Mouse (Mus musculus) kidney, embryonic 15.5 days (tissue): ENCODE measurements at regions not wholly inside any gene's neighbourhood (a gene's known extent, or its start where the extent isn't known, plus 50 kb on each side); places are given as distances from the start of the nearest gene placed in this dataset.

ENCODE experiments used
- ATAC-seq: fragments of 200-750 bp; cut with Nextera tagmentation; replicated peaks from 2 replicates; pipeline ENCODE4 v1.8.0; 2017; ENCODE audit warnings: moderate TSS enrichment; ENCODE audit not compliant: low FRiP score
- H3K27ac ChIP-seq: fragments of 300-500 bp; sonication (generic); 2 replicates; pipeline ENCODE4 v1.5.1; 2015; ENCODE audit warnings: mild to moderate bottlenecking, inconsistent platforms
- H3K27me3 ChIP-seq: fragments of 300-500 bp; sonication (generic); 2 replicates; pipeline ENCODE4 v1.6.1; 2015; ENCODE audit warnings: inconsistent platforms
- H3K36me3 ChIP-seq: fragments of 300-500 bp; sonication (generic); 2 replicates; pipeline ENCODE4 v1.6.1; 2015; ENCODE audit warnings: inconsistent platforms
- H3K4me1 ChIP-seq: fragments of 300-500 bp; sonication (generic); 2 replicates; pipeline ENCODE4 v1.6.1; 2015; ENCODE audit warnings: inconsistent platforms
- H3K4me2 ChIP-seq: fragments of 300-500 bp; sonication (generic); 2 replicates; pipeline ENCODE4 v1.6.1; 2015; ENCODE audit warnings: moderate library complexity, mild to moderate bottlenecking, inconsistent platforms
- H3K4me3 ChIP-seq: fragments of 300-500 bp; sonication (generic); replicated peaks from 2 replicates; pipeline ENCODE4 v1.5.1; 2015; ENCODE audit warnings: mild to moderate bottlenecking, inconsistent platforms
- H3K9ac ChIP-seq: fragments of 300-500 bp; sonication (generic); 2 replicates; pipeline ENCODE4 v1.6.1; 2015; ENCODE audit warnings: mild to moderate bottlenecking, inconsistent platforms
- H3K9me3 ChIP-seq: fragments of 300-500 bp; sonication (generic); replicated peaks from 2 replicates; pipeline ENCODE4 v1.6.1; 2016; ENCODE audit warnings: inconsistent platforms
- WGBS: fragments of 180-500 bp; shearing (Covaris S2); methylation state at CpG from one replicate; pipeline ENCODE4 v1.1.7; 2015; ENCODE audit warnings: mixed read lengths; 5-methylcytosine and 5-hydroxymethylcytosine counted together

DNA sequence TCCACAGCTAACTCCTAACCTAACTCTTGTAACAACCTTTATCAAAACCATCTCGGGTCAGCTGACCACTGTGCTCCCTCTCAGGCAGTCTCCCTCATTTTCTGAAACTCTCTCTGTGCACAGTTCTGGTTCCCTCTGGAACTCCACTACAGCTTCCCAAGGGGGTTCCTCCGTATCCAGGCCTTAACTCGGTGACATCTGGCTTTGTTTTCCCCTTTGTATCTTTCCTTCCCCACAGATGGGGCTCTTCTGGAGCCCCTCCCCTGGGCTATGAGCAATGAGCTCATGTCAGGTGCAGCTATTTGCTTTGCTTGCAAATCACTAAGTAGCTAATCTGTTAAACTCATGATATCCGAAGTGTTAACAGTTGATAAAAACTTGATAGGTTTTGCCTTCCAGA lies 535.6 kb downstream of the Slc4a3 start:
- ATAC-seq = no peak
- Histone ChIP-seq H3K27me3 (no peaks in the 10 kb centered on the region), H3K9ac (no peak overlapping the region), H3K4me2 (no peak overlapping the region), H3K9me3 (no peaks in the 10 kb centered on the region), H3K4me1 (no peaks in the 10 kb centered on the region), H3K4me3 (no peak overlapping the region), H3K27ac (no peak overlapping the region), H3K36me3 (no peaks in the 10 kb centered on the region)
- 72% methylated on average over 4 of the region's 4 CpGs for WGBS

DNA sequence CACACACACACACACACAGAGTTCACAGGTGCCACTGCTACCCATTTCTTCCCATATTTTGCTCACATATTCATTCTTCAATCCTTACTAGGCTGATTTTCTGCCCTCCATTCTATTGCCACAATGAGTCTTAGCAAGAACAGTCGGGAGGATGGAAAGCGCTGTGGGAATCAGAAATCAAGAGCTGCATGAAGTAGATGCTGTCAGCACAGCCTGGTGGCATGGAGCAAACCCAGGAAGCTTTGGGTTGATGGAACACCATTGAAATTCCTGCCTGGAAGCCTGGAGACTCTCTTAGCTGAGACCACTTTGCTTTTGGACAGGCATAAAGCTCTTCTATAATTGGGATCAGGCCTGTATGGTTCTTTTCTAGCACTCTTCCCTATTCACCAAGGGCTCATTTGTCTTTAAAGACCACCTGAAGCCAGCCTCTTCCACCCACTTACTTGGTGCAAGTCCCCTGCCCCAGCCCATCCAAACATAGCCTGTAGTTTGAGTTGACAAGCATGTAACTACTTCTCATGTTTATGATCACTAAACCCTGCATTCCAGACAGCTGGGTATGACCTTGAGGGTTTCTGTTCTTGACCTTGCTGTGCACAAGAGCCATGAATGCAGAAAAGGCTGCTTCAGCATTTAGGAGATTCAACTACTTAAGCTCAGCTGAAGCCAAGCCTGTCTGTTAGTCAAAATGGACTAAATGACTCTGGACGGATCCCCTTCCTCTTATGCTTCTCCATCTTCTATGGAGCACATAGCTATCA lies 537.4 kb downstream of the Slc4a3 start:
- Histone ChIP-seq H3K9me3 (no peaks in the 10 kb centered on the region), H3K4me2 (no peak overlapping the region), H3K27ac (no peak overlapping the region), H3K9ac (no peak overlapping the region), H3K27me3 (no peaks in the 10 kb centered on the region), H3K4me1 (no peaks in the 10 kb centered on the region), H3K36me3 (no peaks in the 10 kb centered on the region), H3K4me3 (no peak overlapping the region)
- no peak for ATAC-seq
- WGBS = 91% methylated on average over 3 of the region's 3 CpGs

DNA sequence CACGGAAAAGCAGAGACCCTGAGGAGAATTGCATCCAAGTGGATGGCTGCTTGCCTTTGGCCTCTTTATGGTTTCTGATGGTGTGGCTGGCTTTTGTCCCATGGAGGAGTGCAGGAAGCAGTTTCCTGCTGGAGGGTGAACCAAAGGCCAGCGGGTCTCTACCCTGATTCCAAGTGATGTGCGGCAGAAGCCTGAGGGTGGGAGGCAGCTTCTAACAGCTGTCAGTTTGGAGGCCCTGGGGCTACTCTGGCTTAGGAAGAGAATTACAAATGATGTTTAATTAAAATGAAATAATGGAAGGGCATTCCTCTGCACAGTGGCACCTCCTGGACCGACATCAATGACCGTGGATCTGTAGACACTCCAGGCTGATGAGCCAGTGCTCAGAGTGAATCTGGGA lies 545.0 kb downstream of the Slc4a3 start:
- Histone ChIP-seq H3K27me3 (no peaks in the 10 kb centered on the region), H3K9ac (no peak overlapping the region), H3K36me3 (no peaks in the 10 kb centered on the region), H3K4me3 (no peak overlapping the region), H3K9me3 (no peaks in the 10 kb centered on the region), H3K27ac (no peak overlapping the region), H3K4me2 (no peak overlapping the region), H3K4me1 (0 out of 2 replicates have a peak, but pooled peaks cover 4% of the 10 kb centered on the region)
- WGBS = 33% methylated on average over 5 of the region's 5 CpGs
- ATAC-seq = no peak

DNA sequence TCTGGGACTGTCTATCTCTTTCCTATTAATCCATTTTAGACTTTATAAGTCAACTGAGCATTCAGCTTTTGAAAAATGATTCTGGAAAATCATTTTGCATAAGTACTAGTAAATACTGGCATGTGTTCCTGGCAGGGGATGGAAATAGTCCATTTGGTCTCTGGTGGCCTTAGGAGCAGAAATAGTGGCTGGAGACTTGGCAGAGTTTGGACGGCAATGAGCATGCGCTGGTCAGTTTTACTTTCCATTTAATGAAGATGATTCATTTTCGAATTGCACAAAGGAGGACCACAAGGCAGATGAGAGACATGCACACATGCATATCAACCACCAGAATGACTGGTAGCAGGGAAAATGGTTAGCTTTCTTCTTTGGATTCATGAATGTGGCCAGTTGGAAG lies 567.2 kb downstream of the Slc4a3 start:
- no peaks in the 10 kb centered on the region for H3K9me3 ChIP-seq
- no peak overlapping the region for H3K9ac ChIP-seq
- no peak overlapping the region for H3K4me3 ChIP-seq
- H3K4me2 ChIP-seq = no peak overlapping the region
- no peak overlapping the region for H3K27ac ChIP-seq
- ATAC-seq = no peak
- 86% methylated on average over 3 of the region's 3 CpGs for WGBS
- H3K27me3 ChIP-seq = no peaks in the 10 kb centered on the region
- H3K4me1 ChIP-seq = no peaks in the 10 kb centered on the region
- H3K36me3 ChIP-seq = no peaks in the 10 kb centered on the region

DNA sequence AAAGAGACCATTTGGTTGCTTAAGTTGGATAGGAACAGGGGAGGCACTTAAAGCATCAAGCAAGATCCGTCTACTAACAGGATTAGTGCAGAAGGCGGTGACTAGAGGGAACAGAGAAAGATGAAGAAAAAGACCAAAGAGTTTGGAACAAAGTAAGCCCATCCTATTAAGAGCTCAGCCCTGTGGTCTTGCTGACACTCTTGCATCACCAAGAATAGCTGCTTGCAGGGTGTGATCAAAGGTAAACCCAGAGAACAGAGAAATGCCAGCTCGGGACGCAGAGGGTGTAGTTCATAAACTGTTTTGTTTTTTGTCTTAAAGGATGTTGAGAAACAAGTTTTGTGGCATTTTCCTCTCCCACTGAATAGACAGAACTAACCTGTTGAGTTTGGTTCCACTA lies 574.8 kb downstream of the Slc4a3 start:
- Histone ChIP-seq H3K36me3 (no peaks in the 10 kb centered on the region), H3K27me3 (no peaks in the 10 kb centered on the region), H3K4me1 (no peaks in the 10 kb centered on the region), H3K4me2 (no peak overlapping the region), H3K9ac (no peak overlapping the region), H3K27ac (no peak overlapping the region), H3K4me3 (no peak overlapping the region), H3K9me3 (no peaks in the 10 kb centered on the region)
- 73% methylated on average over 4 of the region's 4 CpGs for WGBS
- ATAC-seq = no peak

DNA sequence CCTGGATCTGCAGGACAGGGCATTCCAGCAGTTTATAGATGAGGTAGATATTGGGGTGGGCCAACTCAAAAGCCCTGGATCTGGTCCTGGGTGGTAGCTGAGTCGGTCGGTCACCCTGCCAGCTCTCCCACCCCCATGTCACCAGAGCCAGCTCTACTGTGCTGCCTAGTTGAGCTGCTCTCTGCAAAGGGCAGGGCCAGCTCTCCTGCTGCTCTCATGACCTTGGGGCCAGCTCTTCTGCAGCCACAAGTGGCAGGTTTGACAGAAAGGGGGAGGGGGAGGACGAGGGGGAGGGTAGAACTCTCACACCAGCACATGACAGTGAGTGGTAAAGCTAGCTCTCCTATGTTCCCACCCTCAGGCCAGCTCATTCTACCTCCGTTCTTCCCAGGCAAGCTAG lies 584.3 kb downstream of the Slc4a3 start:
- no peaks in the 10 kb centered on the region for H3K36me3 ChIP-seq
- no peaks in the 10 kb centered on the region for H3K27me3 ChIP-seq
- H3K27ac ChIP-seq = no peak overlapping the region
- no peak for ATAC-seq
- WGBS = 50% methylated on average over 4 of the region's 4 CpGs
- no peaks in the 10 kb centered on the region for H3K4me1 ChIP-seq
- H3K4me2 ChIP-seq = no peak overlapping the region
- H3K9ac ChIP-seq = no peak overlapping the region
- no peaks in the 10 kb centered on the region for H3K9me3 ChIP-seq
- H3K4me3 ChIP-seq = no peak overlapping the region

DNA sequence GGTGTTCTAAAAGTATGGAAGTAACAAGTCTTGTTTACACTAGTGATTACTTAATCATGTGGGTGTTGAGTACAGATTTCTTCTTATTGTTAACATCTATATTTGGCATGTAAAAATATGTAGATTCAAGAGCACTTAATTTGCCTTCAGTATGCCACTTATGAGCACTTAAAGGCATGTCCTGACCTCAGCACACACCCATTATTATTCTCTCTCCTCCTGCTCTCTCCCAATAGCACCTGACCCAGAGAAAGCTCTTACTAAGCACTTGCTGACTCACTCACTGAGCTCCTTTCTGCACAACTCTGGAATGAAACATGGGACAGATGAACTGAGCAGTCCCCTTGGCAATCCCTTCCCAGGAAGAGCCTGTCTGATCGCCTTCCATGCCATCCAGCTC lies 590.7 kb downstream of the Slc4a3 start:
- Histone ChIP-seq H3K4me2 (no peak overlapping the region), H3K27ac (no peak overlapping the region), H3K4me1 (no peaks in the 10 kb centered on the region), H3K9ac (no peak overlapping the region), H3K36me3 (no peaks in the 10 kb centered on the region), H3K4me3 (no peak overlapping the region), H3K9me3 (no peaks in the 10 kb centered on the region), H3K27me3 (no peaks in the 10 kb centered on the region)
- WGBS = 78% methylated on average over 1 of the region's 1 CpGs
- ATAC-seq = no peak

DNA sequence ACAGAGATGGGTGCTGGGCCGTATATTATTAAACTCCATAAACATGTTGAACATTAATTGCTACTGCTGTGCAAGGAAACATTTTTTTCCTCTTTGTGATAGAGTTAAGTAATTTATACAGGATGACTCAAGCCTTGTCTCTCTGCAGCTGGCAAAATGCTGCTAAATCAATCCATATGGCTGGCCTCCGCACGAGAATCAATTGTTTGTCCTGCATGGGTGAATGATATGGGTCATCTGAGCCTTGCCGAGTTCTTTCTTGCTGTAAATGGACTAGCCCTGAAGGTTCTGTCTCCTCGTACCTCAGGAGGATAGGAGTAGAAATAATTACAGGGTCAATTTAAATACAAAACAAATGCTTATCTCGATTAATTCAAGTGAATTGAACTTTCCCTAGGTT lies 591.6 kb downstream of the Slc4a3 start:
- WGBS = 36% methylated on average over 6 of the region's 6 CpGs

DNA sequence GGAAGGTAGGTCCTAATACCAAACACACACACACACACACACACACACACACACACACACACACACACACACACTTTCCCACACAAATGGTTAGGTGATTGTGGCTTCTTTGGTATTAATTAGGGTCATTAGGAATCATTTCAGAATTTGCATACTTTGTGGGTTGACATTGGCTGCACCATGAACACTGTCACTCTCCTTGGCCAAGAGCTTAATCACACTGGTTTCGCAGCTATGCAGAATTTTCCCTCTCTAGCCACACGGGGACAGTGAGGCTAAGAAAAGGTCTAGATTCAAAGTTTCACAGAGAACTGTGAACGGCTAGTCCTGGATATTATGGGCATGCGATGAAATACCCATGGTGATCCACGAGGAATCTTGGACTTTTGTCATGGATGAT lies 597.5 kb downstream of the Slc4a3 start:
- H3K4me3 ChIP-seq = no peak overlapping the region
- H3K27ac ChIP-seq = no peak overlapping the region
- H3K9me3 ChIP-seq = no peaks in the 10 kb centered on the region
- H3K4me2 ChIP-seq = no peak overlapping the region
- H3K27me3 ChIP-seq = no peaks in the 10 kb centered on the region
- H3K36me3 ChIP-seq = no peaks in the 10 kb centered on the region
- WGBS = 68% methylated on average over 5 of the region's 5 CpGs
- H3K9ac ChIP-seq = no peak overlapping the region
- no peak for ATAC-seq
- no peaks in the 10 kb centered on the region for H3K4me1 ChIP-seq

More for the DNA sequence above, 591.6 kb downstream of the Slc4a3 start:
- no peaks in the 10 kb centered on the region for H3K4me1 ChIP-seq
- no peak for ATAC-seq
- H3K4me2 ChIP-seq = no peak overlapping the region
- no peaks in the 10 kb centered on the region for H3K36me3 ChIP-seq
- no peak overlapping the region for H3K27ac ChIP-seq
- no peaks in the 10 kb centered on the region for H3K9me3 ChIP-seq
- no peak overlapping the region for H3K4me3 ChIP-seq
- H3K9ac ChIP-seq = no peak overlapping the region
- H3K27me3 ChIP-seq = no peaks in the 10 kb centered on the region

DNA sequence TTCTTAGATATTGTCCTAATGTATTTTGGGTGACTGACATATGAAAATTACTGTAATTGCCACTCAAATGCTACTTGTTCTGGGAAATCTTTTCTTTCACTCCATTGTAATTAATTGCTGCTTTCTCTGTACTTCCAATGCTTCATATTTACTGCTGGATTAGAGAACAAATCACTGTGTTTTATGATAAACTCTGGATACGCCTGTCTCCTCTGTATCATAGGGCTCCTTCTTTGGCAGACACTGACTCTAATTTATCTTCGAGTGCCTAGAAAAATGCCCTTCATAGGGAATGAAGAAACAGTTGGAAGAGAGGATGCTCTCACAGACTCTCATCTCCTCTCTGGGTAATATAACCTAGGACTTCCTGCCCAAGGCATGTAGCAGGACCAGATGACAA lies 602.9 kb downstream of the Slc4a3 start:
- WGBS = 86% methylated on average over 2 of the region's 2 CpGs

DNA sequence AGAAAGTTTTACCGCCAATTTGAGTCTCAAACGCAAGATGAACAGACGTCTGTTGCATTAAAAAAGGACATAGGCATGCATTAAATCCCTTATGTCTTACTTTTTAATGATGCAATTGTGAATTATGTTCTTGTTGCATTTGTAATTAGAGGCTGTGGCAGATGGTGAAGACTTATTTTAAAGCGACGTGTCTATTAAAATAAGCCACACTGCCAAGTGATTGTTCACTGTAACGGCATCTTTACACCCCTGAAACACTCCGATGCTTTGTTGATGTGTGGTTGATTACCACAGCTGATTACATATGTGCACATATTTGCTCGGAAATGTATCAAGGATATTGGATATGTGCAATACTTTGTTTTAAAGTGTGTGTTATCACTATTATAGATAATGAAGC lies 610.2 kb downstream of the Slc4a3 start:
- no peaks in the 10 kb centered on the region for H3K27me3 ChIP-seq
- ATAC-seq = no peak
- H3K36me3 ChIP-seq = no peaks in the 10 kb centered on the region
- no peak overlapping the region for H3K27ac ChIP-seq
- WGBS = 78% methylated on average over 8 of the region's 8 CpGs
- no peak overlapping the region for H3K9ac ChIP-seq
- no peaks in the 10 kb centered on the region for H3K4me1 ChIP-seq
- no peaks in the 10 kb centered on the region for H3K9me3 ChIP-seq
- no peak overlapping the region for H3K4me2 ChIP-seq
- H3K4me3 ChIP-seq = no peak overlapping the region

More for the DNA sequence above, 602.9 kb downstream of the Slc4a3 start:
- H3K36me3 ChIP-seq = no peaks in the 10 kb centered on the region
- H3K4me1 ChIP-seq = no peaks in the 10 kb centered on the region
- H3K4me2 ChIP-seq = no peak overlapping the region
- H3K4me3 ChIP-seq = no peak overlapping the region
- ATAC-seq = no peak
- H3K27ac ChIP-seq = no peak overlapping the region
- no peaks in the 10 kb centered on the region for H3K9me3 ChIP-seq
- H3K27me3 ChIP-seq = no peaks in the 10 kb centered on the region
- no peak overlapping the region for H3K9ac ChIP-seq

DNA sequence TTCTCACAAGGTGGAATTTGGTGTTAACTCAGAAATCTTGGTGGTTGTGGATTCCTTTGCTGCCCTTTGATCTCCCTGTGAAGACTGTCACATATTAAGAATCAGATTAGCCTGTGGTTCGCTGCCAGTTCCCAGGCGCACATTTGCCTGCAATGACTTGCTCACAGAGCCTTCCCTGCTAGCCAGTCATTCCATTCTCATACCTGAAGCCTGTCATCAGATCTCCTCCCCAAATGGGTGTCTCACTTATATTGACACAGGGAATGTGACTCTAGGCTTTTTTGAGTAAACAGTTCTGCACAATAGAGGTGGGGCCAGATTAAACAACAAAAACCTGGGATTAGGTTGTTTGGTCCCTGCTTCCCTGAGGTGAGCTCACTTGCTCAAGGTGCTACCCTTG lies 621.4 kb downstream of the Slc4a3 start:
- H3K9me3 ChIP-seq = no peaks in the 10 kb centered on the region
- no peak for ATAC-seq
- H3K9ac ChIP-seq = no peak overlapping the region
- no peak overlapping the region for H3K4me2 ChIP-seq
- H3K36me3 ChIP-seq = no peaks in the 10 kb centered on the region
- H3K4me3 ChIP-seq = no peak overlapping the region
- H3K4me1 ChIP-seq = no peaks in the 10 kb centered on the region
- no peaks in the 10 kb centered on the region for H3K27me3 ChIP-seq
- 73% methylated on average over 2 of the region's 2 CpGs for WGBS
- H3K27ac ChIP-seq = no peak overlapping the region

DNA sequence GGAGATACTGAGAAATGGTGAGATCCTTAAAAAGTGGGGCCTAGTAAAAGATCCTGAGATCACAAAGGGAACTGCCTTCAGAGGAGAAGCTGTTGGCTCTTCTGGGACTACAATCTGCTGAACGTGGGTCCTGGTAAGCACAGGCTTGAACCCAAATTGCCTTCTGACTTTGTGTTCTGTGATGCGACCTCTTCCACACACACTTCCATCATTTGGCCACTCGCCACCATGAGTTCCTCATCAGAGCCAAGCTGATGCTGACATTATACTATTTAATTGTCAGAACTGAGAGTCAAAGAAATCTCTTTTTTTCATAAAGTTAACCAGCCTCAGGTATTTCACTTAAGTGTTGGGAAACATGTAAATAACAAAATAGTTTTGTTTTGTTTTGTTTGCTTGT lies 635.1 kb downstream of the Slc4a3 start:
- Histone ChIP-seq H3K27me3 (no peaks in the 10 kb centered on the region), H3K4me2 (no peak overlapping the region), H3K9me3 (no peaks in the 10 kb centered on the region), H3K36me3 (no peaks in the 10 kb centered on the region), H3K9ac (no peak overlapping the region), H3K4me3 (no peak overlapping the region), H3K27ac (no peak overlapping the region), H3K4me1 (no peaks in the 10 kb centered on the region)
- 81% methylated on average over 3 of the region's 3 CpGs for WGBS
- no peak for ATAC-seq
